Mouse (Mus musculus) CH12.LX (cell line): ENCODE measurements around the gene Cux1. TPM values are rescaled to one million over a fixed set of nuclear protein-coding genes. Genes with fewer than 3 reads are reported as not detected.
A peak's percentile ranks its signal among the peaks of the same experiment; 100 is the strongest.

ENCODE experiments used
- DNase-seq: peaks from one replicate; pipeline ENCODE4 v3.0.0-alpha.2; 2013; ENCODE audit errors: extremely low read depth
- H3K27ac ChIP-seq: 2 replicates; pipeline ENCODE4 v1.5.1; 2012; ENCODE audit warnings: low read depth, mild to moderate bottlenecking, control low read depth, moderate library complexity; ENCODE audit not compliant: insufficient read depth
- H3K27me3 ChIP-seq: replicated peaks from 2 replicates; pipeline ENCODE3; 2012; ENCODE audit warnings: inconsistent platforms
- H3K36me3 ChIP-seq, 2 experiments: replicated peaks in 1 of 2; 2 replicates each; pipeline versions ENCODE3 to v1.6.1; 2012; ENCODE audit warnings: inconsistent platforms in 1 of 2, low read length in 1 of 2, mild to moderate bottlenecking in 1 of 2, mixed read lengths in 1 of 2, moderate library complexity in 1 of 2; ENCODE audit not compliant: control insufficient read depth in 1 of 2, insufficient read depth in 1 of 2
- H3K4me1 ChIP-seq, 2 experiments: 2 replicates each; pipeline ENCODE4 v1.6.1; 2012; ENCODE audit warnings: inconsistent platforms in 1 of 2, moderate library complexity in 1 of 2; ENCODE audit not compliant: insufficient read depth in 2 of 2, control insufficient read depth in 1 of 2
- H3K4me2 ChIP-seq: 2 replicates; pipeline ENCODE4 v1.6.1; 2012; ENCODE audit warnings: low read depth, mild to moderate bottlenecking, control low read depth; ENCODE audit not compliant: poor library complexity, insufficient read depth, severe bottlenecking
- H3K4me3 ChIP-seq, 3 experiments: fragments of 150-350 bp in 1 of 3; sonication (generic) in 1 of 3; replicated peaks in 1 of 3; 2 replicates each; pipeline versions ENCODE3 to v1.5.1; 2011 to 2012; ENCODE audit warnings: low read depth in 2 of 3, low read length in 2 of 3, mild to moderate bottlenecking in 2 of 3, moderate library complexity in 2 of 3, control low read depth in 1 of 3, improper control_type of control experiment in 1 of 3, inconsistent platforms in 1 of 3, mixed read lengths in 1 of 3; ENCODE audit not compliant: poor library complexity in 1 of 3
- H3K79me2 ChIP-seq: replicated peaks from 2 replicates; pipeline ENCODE4 v1.6.1; 2012; ENCODE audit warnings: mild to moderate bottlenecking, moderate library complexity; ENCODE audit not compliant: control insufficient read depth, poor library complexity, insufficient read depth, severe bottlenecking; ENCODE audit errors: extremely low read depth
- H3K9ac ChIP-seq: 2 replicates; pipeline ENCODE4 v1.6.1; 2012; ENCODE audit warnings: low read depth, mild to moderate bottlenecking, control low read depth, moderate library complexity; ENCODE audit not compliant: insufficient read depth
- H3K9me3 ChIP-seq: replicated peaks from 2 replicates; pipeline ENCODE3; 2012; ENCODE audit warnings: low read length, inconsistent platforms, mixed read lengths
- CHD1 ChIP-seq: IDR thresholded peaks from 2 replicates; pipeline ENCODE4 v1.6.1; 2012; ENCODE audit warnings: low read depth, low read length, improper control_type of control experiment, inconsistent platforms
- CTCF ChIP-seq, 2 experiments: IDR thresholded peaks in 1 of 2; conservative IDR thresholded peaks in 1 of 2; 2 replicates each; pipeline ENCODE4 v1.5.1; 2011 to 2012; ENCODE audit warnings: low read depth in 2 of 2, low read length in 2 of 2, improper control_type of control experiment in 1 of 2, inconsistent platforms in 1 of 2, mild to moderate bottlenecking in 1 of 2, moderate library complexity in 1 of 2
- E2F4 ChIP-seq: IDR thresholded peaks from 2 replicates; pipeline ENCODE4 v1.6.1; 2011; ENCODE audit warnings: low read depth, low read length, improper control_type of control experiment; ENCODE audit not compliant: insufficient replicate concordance
- ELF1 ChIP-seq: IDR thresholded peaks from 2 replicates; pipeline ENCODE4 v1.6.1; 2014; ENCODE audit warnings: low read depth, mild to moderate bottlenecking, inconsistent platforms, low read length, improper control_type of control experiment
- EP300 ChIP-seq: IDR thresholded peaks from 2 replicates; pipeline ENCODE4 v1.6.1; 2011; ENCODE audit warnings: low read length, improper control_type of control experiment
- HCFC1 ChIP-seq: IDR thresholded peaks from 2 replicates; pipeline ENCODE4 v1.6.1; 2012; ENCODE audit warnings: low read depth, mild to moderate bottlenecking, inconsistent platforms, low read length, improper control_type of control experiment
- JUND ChIP-seq: conservative IDR thresholded peaks from 2 replicates; pipeline ENCODE4 v1.6.1; 2011; ENCODE audit warnings: low read depth, low read length, improper control_type of control experiment
- MAFK ChIP-seq: IDR thresholded peaks from 2 replicates; pipeline ENCODE4 v1.6.1; 2011; ENCODE audit warnings: low read length, improper control_type of control experiment; ENCODE audit not compliant: insufficient replicate concordance
- MEF2A ChIP-seq: IDR thresholded peaks from 2 replicates; pipeline ENCODE4 v1.6.1; 2014; ENCODE audit warnings: low read depth, mild to moderate bottlenecking, inconsistent platforms, low read length, improper control_type of control experiment, borderline replicate concordance
- MXI1 ChIP-seq: IDR thresholded peaks from 2 replicates; pipeline ENCODE4 v1.6.1; 2011; ENCODE audit warnings: mild to moderate bottlenecking, low read depth, low read length, improper control_type of control experiment
- PAX5 ChIP-seq: IDR thresholded peaks from 2 replicates; pipeline ENCODE4 v1.6.1; 2012; ENCODE audit warnings: low read length, inconsistent platforms, mixed read lengths
- RAD21 ChIP-seq: IDR thresholded peaks from 2 replicates; pipeline ENCODE4 v1.6.1; 2011; ENCODE audit warnings: low read depth, mild to moderate bottlenecking, low read length, improper control_type of control experiment, moderate library complexity
- SMC3 ChIP-seq: IDR thresholded peaks from 2 replicates; pipeline ENCODE4 v1.6.1; 2011; ENCODE audit warnings: low read depth, low read length, improper control_type of control experiment
- TBP ChIP-seq: conservative IDR thresholded peaks from 2 replicates; pipeline ENCODE4 v1.6.1; 2011; ENCODE audit warnings: low read depth, low read length, improper control_type of control experiment
- TCF12 ChIP-seq: IDR thresholded peaks from 2 replicates; pipeline ENCODE4 v1.6.1; 2014; ENCODE audit warnings: low read depth, mild to moderate bottlenecking, inconsistent platforms, low read length, improper control_type of control experiment
- UBTF ChIP-seq: IDR thresholded peaks from 2 replicates; pipeline ENCODE4 v1.6.1; 2012; ENCODE audit warnings: low read depth, mild to moderate bottlenecking, inconsistent platforms, low read length, improper control_type of control experiment, moderate library complexity
- USF1 ChIP-seq: IDR thresholded peaks from 2 replicates; pipeline ENCODE4 v1.6.1; 2014; ENCODE audit warnings: low read depth, mild to moderate bottlenecking, inconsistent platforms, low read length, improper control_type of control experiment
- USF2 ChIP-seq: conservative IDR thresholded peaks from 2 replicates; pipeline ENCODE4 v1.6.1; 2011; ENCODE audit warnings: low read depth, low read length, improper control_type of control experiment
- ZC3H11A ChIP-seq: IDR thresholded peaks from 2 replicates; pipeline ENCODE4 v1.6.1; 2012; ENCODE audit warnings: low read depth, mild to moderate bottlenecking, inconsistent platforms, low read length, improper control_type of control experiment
- ZKSCAN1 ChIP-seq: IDR thresholded peaks from 2 replicates; pipeline ENCODE4 v1.6.1; 2012; ENCODE audit warnings: low read depth, inconsistent platforms, low read length, improper control_type of control experiment, borderline replicate concordance
- ZMIZ1 ChIP-seq: IDR thresholded peaks from 2 replicates; pipeline ENCODE4 v1.6.1; 2012; ENCODE audit warnings: low read depth, mild to moderate bottlenecking, inconsistent platforms, low read length, improper control_type of control experiment
- dilution Hi-C: fragments of 300-500 bp; cut with MboI; formaldehyde crosslinking; loops from 2 replicates; pipeline ENCODE4 v1.14.3; 2020; ENCODE audit warnings: low sequenced_read_pairs; ENCODE audit not compliant: extremely low pct_unique_long_range_greater_than_20kb, extremely low pct_ligation_motif_present
- in situ Hi-C: fragments of 300-500 bp; cut with MboI; formaldehyde crosslinking; loops from 3 replicates; pipeline ENCODE4 v1.14.3; 2019; ENCODE audit warnings: low sequenced_read_pairs, low pct_ligation_motif_present, low pct_unique_long_range_greater_than_20kb, mixed read lengths
- polyA plus RNA-seq: library from polyadenylated mRNA; unstranded; fragments of >175 nt; gene quantifications from 2 replicates; pipeline ENCODE4 v1.2.1, GENCODE M21; 2012; ENCODE audit warnings: low read depth; ENCODE audit not compliant: insufficient read length
- total RNA-seq, 2 experiments: library from RNA; depleted of rRNA; stranded (reverse); fragments of 300-350 nt in 1 of 2; fragments of >200 nt in 1 of 2; gene quantifications; 2 replicates each; pipeline ENCODE4 v1.2.3; 2012 to 2014

The Cux1 gene
- total and polyA plus RNA-seq, 3 experiments: 12.4 to 21.9 (median 19.6) TPM

DNA sequence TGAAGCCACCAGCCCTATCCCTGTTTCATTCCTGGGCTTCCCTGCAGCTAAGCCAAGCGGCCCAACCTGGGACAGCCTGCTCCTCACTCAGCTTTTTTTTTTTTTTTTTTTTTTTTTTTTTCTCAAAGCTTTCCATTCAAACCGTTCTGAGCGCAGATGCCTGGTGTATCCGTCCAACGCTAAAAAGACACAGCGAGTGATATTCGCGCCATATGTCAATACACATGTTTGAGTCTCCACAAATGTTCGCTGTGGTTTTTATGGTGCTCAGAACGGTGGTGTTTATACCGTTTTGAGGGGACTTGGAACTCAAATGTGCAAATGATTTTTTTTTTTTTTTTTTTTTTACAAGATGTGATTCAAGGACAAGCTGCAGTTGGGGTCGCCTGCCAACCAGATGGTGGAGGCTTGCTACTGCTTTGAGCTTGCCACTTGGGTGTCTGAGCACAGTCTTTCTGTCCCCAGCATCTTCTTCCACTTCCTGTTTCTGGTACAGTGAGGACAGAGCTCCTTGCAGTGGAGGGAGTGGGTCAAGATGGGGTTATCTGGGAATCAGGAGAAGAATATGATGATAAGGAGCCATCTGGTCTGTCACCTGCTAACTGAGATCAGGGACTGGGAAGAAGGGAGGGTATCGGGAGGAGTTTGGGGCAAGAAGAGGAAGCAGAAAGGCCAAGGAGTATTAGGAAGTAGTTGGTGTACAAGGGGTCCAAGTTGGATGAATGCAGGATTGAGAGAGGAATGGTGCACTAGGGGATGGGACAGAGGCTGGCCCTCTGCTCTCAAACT lies 36.1 kb upstream of the Cux1 start:
- Histone ChIP-seq H3K27ac (no peak overlapping the region), H3K9me3 (no peaks in the 10 kb centered on the region), H3K4me1 (no peaks in the 10 kb centered on the region), H3K4me3 (no peak overlapping the region), H3K4me2 (no peak overlapping the region), H3K27me3 (peaks cover 15% of the 10 kb centered on the region), H3K9ac (no peak overlapping the region), H3K79me2 (no peaks in the 10 kb centered on the region), H3K36me3 (no peaks in the 10 kb centered on the region)
- TF ChIP-seq TBP (no peak), ZC3H11A (no peak), MAFK (no peak), JUND (no peak), USF1 (no peak), ELF1 (peak; percentile 41)
- DNase-seq: no peak
- dilution Hi-C loops (no loop called here), in situ Hi-C loops (no loop called here)

GRCm38 (mm10) chr5:136600511-136600910 lies 33.2 kb upstream of the Cux1 start:
- no peak for TF ChIP-seq CHD1
- TF ChIP-seq UBTF: no peak
- no peak for TF ChIP-seq CTCF (conservative IDR thresholded peaks at IDR 0.05 in 1 of 2, IDR thresholded peaks at IDR 0.05 in 1 of 2; ENCODE audit: low read depth in 2 of 2, low read length in 2 of 2)
- no peak for TF ChIP-seq TCF12
- no peak for TF ChIP-seq EP300
- TF ChIP-seq E2F4: no peak
- TF ChIP-seq, all 38 proteins: peak for 0
- Histone ChIP-seq H3K36me3 (no peaks in the 10 kb centered on the region), H3K9me3 (peaks cover 2% of the 10 kb centered on the region), H3K9ac (no peak overlapping the region), H3K4me2 (no peak overlapping the region), H3K27ac (no peak overlapping the region), H3K4me1 (no peaks in the 10 kb centered on the region), H3K4me3 (no peak overlapping the region), H3K27me3 (peaks cover 12% of the 10 kb centered on the region), H3K79me2 (no peaks in the 10 kb centered on the region)
- dilution Hi-C loops: no loop called here
- in situ Hi-C loops: no loop called here
- DNase-seq: no peak

- Histone ChIP-seq H3K27me3 (peaks cover 9% of the 10 kb centered on the region), H3K79me2 (no peaks in the 10 kb centered on the region), H3K36me3 (no peaks in the 10 kb centered on the region), H3K4me2 (no peak overlapping the region; the same call in 1 of the 2 replicates), H3K4me1 (peaks cover 4 to 17% of the 10 kb centered on the region in 2 experiments; a peak in 2 of 4 replicates), H3K9me3 (peaks cover 2% of the 10 kb centered on the region), H3K4me3 (no peak overlapping the region), H3K27ac (no peak overlapping the region), H3K9ac (no peak overlapping the region)
- dilution Hi-C loops (no loop called here), in situ Hi-C loops (no loop called here)
- TF ChIP-seq CTCF (conservative IDR thresholded peaks at IDR 0.05 in 1 of 2, IDR thresholded peaks at IDR 0.05 in 1 of 2; ENCODE audit: low read depth in 2 of 2, low read length in 2 of 2) (no peak), ZKSCAN1 (no peak), RAD21 (no peak), PAX5 (no peak), MXI1 (no peak), ZMIZ1 (no peak), TCF12 (no peak), SMC3 (no peak), TBP (no peak), USF1 (no peak), USF2 (no peak), UBTF (no peak), MEF2A (no peak), HCFC1 (no peak), ELF1 (no peak), CHD1 (no peak)
- DNase-seq: no peak
These were observed 27.7 kb upstream of the Cux1 start for GRCm38 (mm10) chr5:136594896-136595540.
